In genomic region chr10:67673450-67673849, GRCm38 (mm10) we compare ENCODE assay signal across 15 mouse cellular contexts.
DNase-seq lines count a peak whose midpoint lies in the region; ATAC-seq lines count a peak whose summit lies in the region.
"Had no signal": no experiment of that assay in that cellular context is flagged by ENCODE, and none has a peak within 500 bp of the region (broad histone marks: within the 10 kb centered on the region; RNA-seq: fewer than 3 reads in every experiment).

No protein-coding gene starts in this region.

- intact Hi-C loops in heart, postnatal 36 days (cut with DNase I), result no loop called here

- peak; percentile 76 for DNase-seq in heart, adult 11 months
- no peak for DNase-seq in heart, postnatal 36 days
- peak; percentile 16 to 28 for DNase-seq in spleen, adult 18-20 months
- no peak for DNase-seq in spleen, postnatal 10 days (ENCODE audit: low spot score in 2 of 2)
- DNase-seq in right cerebral cortex, postnatal 36 days (ENCODE audit: low spot score in 2 of 2), result no peak
- DNase-seq in embryo, embryonic 10 days (ENCODE audit: low spot score), result no peak
- DNase-seq: adrenal gland, adult 8-10 months; adrenal gland, postnatal 36 days; cerebellum, adult 2 months; cerebellum, postnatal 14 days; gastrocnemius, postnatal 10 days; heart, postnatal 10 days had no signal

- ATAC-seq in neutrophil, adult 5-6 weeks (ENCODE audit: extremely low read depth, insufficient number of reproducible peaks, low FRiP score, poor library complexity, severe bottlenecking), result peak; percentile 57
- ATAC-seq: forebrain, embryonic 16.5 days; hindbrain, postnatal 0 days had no signal

Comparison
In these comparisons a context has a peak if more than half of its experiments do, and no peak if none do; other contexts are left out.
1. DNase-seq: peak in heart, adult 11 months (single experiment) and spleen, adult 18-20 months (2 of 2); none in heart, postnatal 36 days (0 of 2), spleen, postnatal 10 days (0 of 2), right cerebral cortex, postnatal 36 days (0 of 2) and embryo, embryonic 10 days (single experiment).